Mouse (Mus musculus) megakaryocyte progenitor cell, adult 5-6 weeks (primary cell): ENCODE results near the gene Mgp. TPM values are rescaled to one million over a fixed set of nuclear protein-coding genes. Genes with fewer than 3 reads are reported as not detected.

Experiments used
- total RNA-seq, 2 experiments: library from RNA; stranded (forward) in 1 of 2; stranded (reverse) in 1 of 2; fragments of 157-497, 149-512 nt in 1 of 2; fragments of 200-1000 nt in 1 of 2; gene quantifications; 2 replicates each; pipeline versions ENCODE4 v1.2.3 to v1.2.4; 2015 to 2017

Mgp gene
- total RNA-seq, 2 experiments from 2014 or later = not detected

Other genes starting within 250 kb of the Mgp start
- 12.0 and 16.3 TPM in 2 replicates for gene Plbd1, start 213.9 kb downstream of the Mgp start, total RNA-seq (2015)
- gene Plbd1, start 213.9 kb downstream of the Mgp start, total RNA-seq (2017) = 10.5 and 10.8 TPM in 2 replicates
- not detected in 2 replicates for gene Gucy2c, start 94.1 kb downstream of the Mgp start, total RNA-seq (2015)
- not detected in 2 replicates for gene Gucy2c, start 94.1 kb downstream of the Mgp start, total RNA-seq (2017)
- 16.6 and 20.5 TPM in 2 replicates for gene Hist4h4, start 71.4 kb downstream of the Mgp start, total RNA-seq (2015)
- 38.8 and 46.4 TPM in 2 replicates for gene Hist4h4, start 71.4 kb downstream of the Mgp start, total RNA-seq (2017)
- gene H2afj, start 67.6 kb downstream of the Mgp start, total RNA-seq (2015) = 46.1 and 54.3 TPM in 2 replicates
- gene H2afj, start 67.6 kb downstream of the Mgp start, total RNA-seq (2017) = 69.3 and 79.7 TPM in 2 replicates
- gene BC049715, start 48.2 kb downstream of the Mgp start, total RNA-seq (2015) = 1.2 and 2.2 TPM in 2 replicates
- 3.5 and 8.7 TPM in 2 replicates for gene BC049715, start 48.2 kb downstream of the Mgp start, total RNA-seq (2017)
- 112 and 118 TPM in 2 replicates for gene Wbp11, start 47.6 kb downstream of the Mgp start, total RNA-seq (2015)
- gene Wbp11, start 47.6 kb downstream of the Mgp start, total RNA-seq (2017) = 40.9 and 47.7 TPM in 2 replicates
- gene Smco3, start 40.4 kb downstream of the Mgp start, total RNA-seq (2015) = 0.07 TPM in 1 of 2 replicates, not detected in the other
- gene Smco3, start 40.4 kb downstream of the Mgp start, total RNA-seq (2017) = 0.33 and 1.2 TPM in 2 replicates
- gene Art4, start 18.1 kb downstream of the Mgp start, total RNA-seq (2015) = 1.8 and 2.4 TPM in 2 replicates
- gene Art4, start 18.1 kb downstream of the Mgp start, total RNA-seq (2017) = 1.8 and 6.0 TPM in 2 replicates
- gene Erp27, start 46.4 kb upstream of the Mgp start, total RNA-seq (2015) = 1.0 and 4.4 TPM in 2 replicates
- gene Erp27, start 46.4 kb upstream of the Mgp start, total RNA-seq (2017) = 0.25 and 0.91 TPM in 2 replicates
- 0.05 TPM in 1 of 2 replicates, not detected in the other for gene Pde6h, start 48.0 kb upstream of the Mgp start, total RNA-seq (2015)
- 0.03 and 0.08 TPM in 2 replicates for gene Pde6h, start 48.0 kb upstream of the Mgp start, total RNA-seq (2017)
- gene Arhgdib, start 66.1 kb upstream of the Mgp start, total RNA-seq (2015) = 2,686 and 2,904 TPM in 2 replicates
- 1,309 and 1,334 TPM in 2 replicates for gene Arhgdib, start 66.1 kb upstream of the Mgp start, total RNA-seq (2017)